Mouse (Mus musculus) brain, embryonic 14.5 days (tissue): ENCODE results near the gene Sidt2.

Experiments used
- CTCF ChIP-seq: fragments of 200-500 bp; IDR thresholded peaks from 2 replicates; pipeline ENCODE4 v1.5.1; 2012; ENCODE audit warnings: inconsistent platforms, mild to moderate bottlenecking, moderate library complexity, borderline replicate concordance; ENCODE audit not compliant: insufficient read depth, insufficient read length; ENCODE audit errors: extremely low read depth
- POLR2A ChIP-seq: fragments of 200-500 bp; IDR thresholded peaks from 2 replicates; pipeline ENCODE4 v1.6.1; 2012; ENCODE audit warnings: mild to moderate bottlenecking, inconsistent platforms, borderline replicate concordance; ENCODE audit not compliant: poor library complexity, insufficient read depth, insufficient read length, severe bottlenecking; ENCODE audit errors: extremely low read depth

DNA sequence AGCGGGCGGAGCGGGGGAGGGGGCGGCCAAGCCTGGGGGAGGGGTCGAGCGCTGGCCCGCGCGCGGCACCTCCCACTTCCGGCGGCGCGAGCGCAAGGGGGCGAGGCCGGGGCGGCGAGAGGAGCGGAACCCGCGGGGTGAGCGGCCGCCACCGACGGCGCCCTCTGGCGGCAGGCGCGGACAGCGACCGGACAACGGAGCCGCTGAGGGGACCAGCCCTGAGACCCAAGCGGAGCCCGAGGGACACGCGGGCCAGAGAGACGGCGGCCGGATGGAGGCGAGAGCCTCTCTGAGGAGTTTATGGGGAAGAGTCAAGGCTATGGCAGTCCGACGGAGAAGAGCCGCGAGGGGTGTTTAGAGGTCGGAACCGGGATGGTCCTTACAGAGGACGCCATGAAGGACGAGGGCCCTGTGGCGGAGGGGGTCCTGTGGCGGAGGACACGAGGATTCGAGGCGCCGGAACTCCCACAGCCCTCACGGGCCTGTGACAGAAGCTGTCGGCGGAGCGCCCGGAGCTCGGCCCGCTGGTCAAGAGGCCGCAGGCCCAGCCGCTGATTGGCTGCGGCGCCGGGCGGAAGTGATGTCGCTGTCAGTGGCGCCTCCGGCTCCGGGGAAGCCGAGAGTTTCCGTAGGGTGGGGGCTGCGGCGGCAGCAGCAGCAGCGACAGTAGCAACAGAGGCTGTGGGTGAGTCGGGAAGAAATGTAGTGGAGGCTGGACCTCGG lies 48.5 kb downstream of the Sidt2 start, which contains the start of the genes Pcsk7 and Rnf214:
- TF ChIP-seq CTCF, result peak; percentile 86
- peak; percentile 76 for TF ChIP-seq POLR2A
